Mouse (Mus musculus) right cerebral cortex, adult 2 months (tissue): ENCODE measurements at regions not wholly inside any gene's neighbourhood (a gene's known extent, or its start where the extent isn't known, plus 50 kb on each side); places are given as distances from the start of the nearest gene placed in this dataset.

ENCODE experiments used
- DNase-seq, 2 experiments: peaks; one replicate each; pipeline ENCODE4 v3.0.0; 2021 to 2022; ENCODE audit warnings: low spot score in 2 of 2

DNA sequence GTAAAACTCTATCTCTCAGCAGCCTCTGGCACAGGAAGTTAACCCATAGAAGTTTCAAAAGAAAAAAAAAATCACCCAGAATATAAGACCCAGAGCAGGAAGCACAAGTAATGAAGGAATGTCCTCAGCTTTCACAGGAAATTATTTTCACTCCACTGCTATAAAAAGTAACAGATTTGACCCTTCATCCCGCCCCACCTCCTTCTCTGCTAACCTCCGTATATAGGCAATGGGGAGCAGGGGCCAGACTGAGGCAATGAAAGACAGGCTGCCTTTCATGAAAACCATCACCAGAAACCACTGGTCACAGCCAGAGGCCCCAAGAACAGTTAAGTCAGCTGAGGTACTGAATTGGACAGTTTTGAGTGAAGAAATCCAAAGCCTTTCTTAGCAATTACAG is 654.9 kb downstream of the Gsdmc2 start:
- DNase-seq, result no peak

DNA sequence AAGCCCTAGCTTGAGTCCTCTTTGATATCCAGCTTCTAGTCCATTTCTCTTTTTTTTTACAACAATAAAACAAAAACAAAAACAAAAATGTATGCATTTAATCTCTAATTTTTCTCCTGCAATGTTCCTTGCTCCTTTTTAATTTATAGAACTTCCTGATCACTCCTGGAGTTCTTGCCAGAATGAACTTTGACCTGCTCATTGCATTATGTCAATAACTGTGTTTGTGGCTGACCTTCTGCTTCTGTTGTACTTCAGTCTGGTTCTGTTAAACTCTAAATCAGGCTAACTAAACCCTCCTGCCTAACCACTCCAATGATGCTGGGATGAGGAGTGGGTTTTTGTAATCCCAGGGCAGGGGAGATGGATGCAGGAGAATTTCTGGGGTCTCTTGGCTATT is 674.0 kb downstream of the Gsdmc2 start:
- no peak for DNase-seq

DNA sequence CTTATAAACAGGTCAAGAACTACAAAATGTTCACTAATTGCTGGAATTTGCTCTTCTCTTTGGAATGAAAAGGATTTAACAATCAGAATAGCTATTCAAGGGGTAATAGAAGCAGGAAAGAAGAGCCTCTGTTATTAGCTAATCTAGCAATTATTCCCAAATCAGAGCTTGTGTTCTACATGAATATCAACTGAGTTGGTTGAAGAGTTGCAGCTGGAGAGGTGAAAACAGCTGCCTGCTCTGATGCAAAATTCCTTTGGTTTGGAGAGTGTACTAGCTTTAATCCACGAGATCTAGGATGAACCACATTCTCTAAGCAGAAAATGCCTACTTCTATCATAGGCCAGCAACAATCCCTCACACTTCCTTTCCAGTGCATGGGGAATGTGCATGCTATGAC is 674.8 kb downstream of the Gsdmc2 start:
- no peak for DNase-seq

DNA sequence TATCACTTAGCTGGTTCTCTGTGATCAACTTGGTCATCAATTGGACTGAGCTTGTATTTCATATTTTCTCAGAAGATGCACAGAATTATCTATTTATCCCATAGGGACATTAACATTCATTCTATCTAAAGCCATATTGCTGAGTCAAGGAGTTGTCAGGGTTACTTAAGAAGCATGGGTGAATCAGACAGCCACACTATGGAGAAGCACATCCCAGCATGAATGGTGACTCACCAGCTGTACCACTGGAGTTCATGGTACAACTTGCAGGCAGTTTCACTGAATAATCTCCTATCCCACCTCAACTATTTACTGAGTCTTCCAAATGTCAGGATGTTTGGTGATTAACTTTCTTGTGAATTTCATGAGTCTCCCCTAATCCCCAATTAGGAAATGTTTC is 678.6 kb downstream of the Gsdmc2 start:
- no peak for DNase-seq

DNA sequence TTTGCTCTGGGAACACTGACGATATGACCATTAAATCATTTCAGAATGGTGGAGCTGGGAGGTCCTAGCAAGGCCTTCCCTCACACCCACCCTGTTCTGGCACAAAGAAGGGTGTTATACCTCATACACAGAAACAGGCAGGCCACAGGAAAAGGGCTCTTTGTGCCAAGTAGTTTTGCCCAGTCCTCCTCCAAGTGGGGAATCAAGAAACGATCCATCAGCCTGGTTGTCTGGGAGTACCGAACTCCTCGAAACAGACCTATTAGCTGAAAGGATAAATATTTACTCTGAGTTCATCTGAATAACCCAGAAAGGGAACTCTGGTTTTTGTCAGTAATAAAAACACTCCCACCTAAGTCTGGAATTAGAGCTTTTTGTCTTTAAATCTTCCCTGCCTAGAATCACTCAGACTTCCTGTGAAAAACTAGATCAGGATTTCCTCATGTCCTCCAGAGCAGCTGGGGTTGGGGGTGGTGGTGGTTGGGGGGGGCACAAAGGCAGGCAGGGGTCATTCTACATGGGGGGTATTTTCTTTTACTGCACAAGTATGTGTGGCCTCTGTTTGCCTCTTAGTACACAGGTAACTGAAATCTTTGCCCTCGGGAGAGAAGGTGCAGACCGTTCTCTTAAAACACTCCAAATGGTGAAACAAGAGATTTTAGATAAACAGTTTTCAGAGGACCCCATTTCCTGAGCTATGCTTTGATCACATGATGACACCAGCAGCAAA is 681.3 kb downstream of the Gsdmc2 start:
- DNase-seq, result no peak

DNA sequence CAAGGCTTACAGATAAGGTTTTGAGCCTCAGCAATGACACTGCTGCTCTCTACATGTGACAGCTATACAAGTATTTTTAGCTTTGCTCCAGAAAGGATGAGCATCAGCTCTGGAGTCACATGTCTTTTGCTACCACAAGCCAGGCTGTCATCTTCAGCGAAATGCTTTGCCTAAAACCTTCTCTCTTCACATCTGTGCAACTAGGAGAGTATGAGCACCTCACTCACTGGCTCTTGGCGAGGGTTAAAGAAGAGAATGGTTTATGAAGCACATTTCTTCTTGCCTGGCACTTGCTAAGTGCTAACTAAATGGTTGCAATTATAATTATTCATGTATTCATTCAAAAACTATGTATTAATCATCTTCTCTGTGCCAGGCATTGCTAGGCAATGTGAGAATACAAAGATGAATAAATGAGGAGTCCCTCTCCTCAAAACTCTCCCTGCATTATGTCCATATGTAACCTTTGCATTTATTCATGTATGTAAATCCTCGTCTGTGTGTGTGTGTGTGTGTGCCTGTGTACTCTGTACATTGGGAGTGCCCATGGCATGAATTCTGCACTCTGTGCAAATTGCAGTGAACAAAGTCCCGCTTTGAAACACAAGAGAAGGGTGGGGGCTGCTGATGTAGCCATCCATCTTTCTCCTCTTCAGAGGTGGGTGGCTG is 682.0 kb downstream of the Gsdmc2 start:
- peak; percentile 21 for DNase-seq

DNA sequence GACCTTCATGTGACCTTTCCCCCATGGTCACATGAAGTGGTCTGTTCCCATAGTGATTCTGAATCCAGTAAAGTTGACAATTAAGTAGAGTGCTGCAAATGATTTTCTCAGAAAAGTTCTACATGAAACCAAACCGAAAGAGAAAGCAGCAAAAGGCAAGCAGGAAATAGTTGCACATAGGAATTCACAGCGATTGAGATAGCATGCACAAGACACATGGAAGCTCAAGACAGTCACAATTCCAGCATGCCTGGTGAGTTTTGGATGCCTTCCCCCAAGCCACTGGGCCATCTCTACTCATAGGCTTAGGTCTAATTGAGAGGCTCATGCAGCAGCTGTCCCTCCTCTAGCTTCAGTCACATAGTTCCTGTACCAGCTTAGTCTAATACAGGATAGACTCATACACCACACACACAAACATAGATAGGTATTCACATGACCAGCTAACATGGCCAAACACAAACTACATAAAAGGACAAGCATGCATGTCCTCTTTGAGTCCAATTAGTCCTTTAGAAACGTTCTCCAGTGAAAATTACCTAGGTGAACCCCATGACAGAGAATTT is 721.8 kb downstream of the Gsdmc2 start:
- DNase-seq, result no peak

DNA sequence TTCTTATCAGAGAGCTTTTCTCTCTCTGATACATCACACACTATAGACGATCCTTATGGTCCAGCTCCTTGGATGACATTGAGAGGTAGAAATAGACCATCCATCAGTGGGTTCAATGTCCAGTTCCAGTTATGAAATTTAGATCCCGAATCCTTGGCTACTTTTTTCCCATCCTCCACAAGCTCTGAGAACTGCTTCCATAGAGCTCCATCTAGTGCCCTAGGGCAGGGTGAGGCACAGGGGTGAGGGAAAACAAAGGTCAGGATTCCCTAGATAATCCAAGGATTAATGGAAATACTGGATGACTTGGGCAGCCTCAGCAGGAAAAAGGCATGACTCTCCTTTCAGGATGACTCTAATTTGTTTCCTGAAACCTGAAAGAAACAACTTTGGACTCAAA is 732.1 kb downstream of the Gsdmc2 start:
- no peak for DNase-seq

DNA sequence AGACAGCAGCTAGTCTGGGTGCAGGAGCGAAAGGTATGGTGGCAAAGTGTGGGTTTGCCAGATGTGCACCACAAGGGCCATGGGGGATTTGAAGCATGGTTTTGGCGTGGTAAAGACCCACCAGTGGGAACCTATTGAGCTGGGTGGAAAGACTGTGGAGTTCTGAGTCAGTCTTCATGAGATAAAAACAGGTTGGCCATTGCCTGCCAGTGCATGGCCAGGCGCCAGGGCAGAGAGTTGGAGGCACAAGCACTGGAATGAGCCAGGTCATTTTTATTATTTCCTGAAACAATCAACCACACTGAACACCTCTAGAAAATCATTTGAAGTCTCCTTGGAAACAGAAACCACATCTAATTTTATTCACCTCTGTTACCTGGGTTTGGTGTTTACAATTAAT is 744.9 kb downstream of the Gsdmc2 start:
- no peak for DNase-seq

DNA sequence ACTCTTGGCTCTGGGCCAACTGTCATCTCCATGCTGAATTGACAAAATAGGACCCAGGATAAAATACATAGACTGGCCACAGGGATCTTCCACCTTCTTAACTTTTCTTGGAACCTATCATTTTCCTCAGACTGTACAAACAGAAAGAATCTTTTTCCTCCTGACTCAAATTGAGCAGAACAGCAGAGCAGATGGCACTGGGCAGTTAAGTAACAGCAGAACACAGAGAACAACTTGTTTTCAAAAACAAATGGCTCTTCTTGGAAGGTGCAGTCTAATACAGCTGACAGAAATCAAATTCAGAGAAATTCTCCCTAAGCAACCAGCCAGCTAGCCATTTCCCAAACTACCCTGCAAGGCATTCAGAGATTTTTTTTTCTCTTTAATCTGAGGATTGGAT is 763.0 kb downstream of the Gsdmc2 start:
- DNase-seq, result peak; percentile 25 to 26

DNA sequence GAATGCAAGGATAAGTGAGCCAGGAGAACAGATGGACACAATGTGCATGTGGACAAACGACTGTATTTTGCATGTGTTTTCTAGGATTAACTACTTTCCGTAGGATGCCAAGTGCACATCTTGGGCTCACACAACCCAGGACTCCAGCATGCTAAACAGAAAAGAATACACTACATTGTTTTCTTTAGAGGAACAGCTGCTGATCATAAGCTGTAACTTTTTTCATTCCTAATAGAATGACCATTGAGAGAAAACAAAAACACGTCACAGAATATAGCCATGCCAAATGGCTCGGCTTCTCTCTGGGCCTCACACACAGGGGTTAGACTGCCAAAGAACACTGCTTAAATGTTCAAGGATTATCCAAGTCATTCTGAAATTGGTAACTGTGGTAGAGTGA is 765.2 kb downstream of the Gsdmc2 start:
- no peak for DNase-seq

DNA sequence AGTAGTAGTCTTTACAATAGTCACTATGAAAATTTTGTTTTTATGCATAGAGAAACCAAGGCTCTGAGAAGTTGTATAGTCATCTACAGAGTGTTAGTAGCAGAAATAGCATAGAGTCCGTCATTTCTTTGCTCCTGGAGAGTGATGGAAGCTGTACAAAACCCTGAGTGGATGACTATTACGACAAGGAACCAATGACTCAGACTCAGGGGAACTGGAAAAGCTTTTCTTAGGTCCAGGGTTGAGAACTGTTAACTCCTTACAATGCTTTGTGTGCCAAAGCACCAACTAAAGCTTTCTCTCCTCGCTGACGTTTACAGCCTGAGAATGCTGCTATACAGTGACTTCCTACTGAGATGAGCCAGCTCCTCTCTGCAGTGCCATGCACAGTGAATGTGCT is 773.1 kb downstream of the Gsdmc2 start:
- no peak for DNase-seq

DNA sequence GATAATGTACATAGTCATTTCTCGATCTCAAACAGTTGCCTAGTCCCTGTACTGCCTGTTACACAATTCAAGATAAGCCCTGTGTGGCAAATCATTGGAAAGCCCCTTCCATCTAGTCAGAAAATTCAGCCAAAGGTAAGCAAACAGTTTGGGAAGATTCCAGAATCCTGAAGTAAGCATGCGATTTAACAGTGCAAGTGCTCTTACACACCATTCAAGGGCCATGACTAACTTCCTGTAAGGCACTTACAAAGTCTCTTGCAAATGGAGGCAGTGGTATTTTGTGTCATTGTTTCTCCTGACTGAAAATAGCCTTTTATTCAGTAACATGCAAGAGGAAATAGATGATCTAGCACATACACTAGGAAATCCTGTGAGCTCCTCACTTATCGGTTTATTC is 777.9 kb downstream of the Gsdmc2 start:
- no peak for DNase-seq

DNA sequence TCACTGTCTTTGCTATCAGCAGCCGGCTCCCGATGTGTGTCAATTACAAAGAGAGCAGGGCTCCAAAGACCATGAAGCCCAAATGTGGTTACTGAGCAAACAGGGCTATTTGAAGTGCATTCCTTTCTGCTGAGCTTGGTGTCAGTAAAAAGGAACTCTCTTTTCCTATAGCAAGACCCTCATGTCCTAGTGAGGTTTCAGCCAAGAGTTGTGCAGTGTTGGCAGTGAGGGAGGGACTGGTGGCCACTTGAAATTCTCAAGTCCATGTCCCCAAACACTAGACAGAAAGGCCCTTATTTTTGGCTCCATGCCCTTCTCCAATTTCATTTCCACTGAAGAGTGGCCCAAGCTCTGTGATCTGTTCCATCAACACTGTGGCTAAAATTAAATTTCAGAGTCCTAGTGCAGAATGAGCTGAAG is 778.9 kb downstream of the Gsdmc2 start:
- DNase-seq, result no peak

DNA sequence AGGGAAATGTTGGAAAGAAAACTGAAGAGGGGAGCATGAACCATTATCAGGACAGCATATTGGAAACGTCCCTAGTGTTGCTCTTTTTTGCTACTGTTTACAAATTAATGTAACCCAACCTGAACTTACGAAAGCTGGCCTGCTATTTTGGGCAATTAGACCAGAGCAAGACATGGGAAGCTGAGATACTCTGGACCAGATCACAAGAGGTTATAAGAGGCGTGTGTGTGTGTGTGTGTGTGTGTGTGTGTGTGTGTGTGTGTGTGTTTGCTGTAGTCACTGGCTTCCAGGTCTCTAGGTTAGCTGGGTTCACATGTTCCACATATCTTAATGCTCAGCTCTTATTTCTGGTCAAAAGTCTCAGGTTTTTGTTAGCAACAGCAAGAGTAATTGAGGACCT is 783.1 kb downstream of the Gsdmc2 start:
- DNase-seq, result no peak

DNA sequence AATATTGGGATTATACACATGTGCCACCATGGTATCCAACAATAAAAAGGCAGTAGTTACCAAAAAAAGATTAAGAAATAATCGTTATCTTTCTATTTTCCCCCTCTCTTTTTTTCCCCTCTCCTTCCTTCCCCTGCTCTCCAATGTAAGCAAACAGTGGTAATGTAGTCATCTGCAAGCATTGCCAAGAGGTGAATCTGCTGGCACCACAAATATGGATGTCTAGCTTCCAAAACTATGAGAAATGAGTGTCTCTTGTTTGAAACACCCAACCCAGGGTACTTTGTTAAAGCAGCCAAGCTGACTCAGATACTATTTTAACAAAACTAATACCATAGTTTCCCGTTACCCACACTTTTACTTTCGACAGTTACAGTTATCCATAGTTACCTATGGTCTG is 784.2 kb downstream of the Gsdmc2 start:
- DNase-seq, result no peak

DNA sequence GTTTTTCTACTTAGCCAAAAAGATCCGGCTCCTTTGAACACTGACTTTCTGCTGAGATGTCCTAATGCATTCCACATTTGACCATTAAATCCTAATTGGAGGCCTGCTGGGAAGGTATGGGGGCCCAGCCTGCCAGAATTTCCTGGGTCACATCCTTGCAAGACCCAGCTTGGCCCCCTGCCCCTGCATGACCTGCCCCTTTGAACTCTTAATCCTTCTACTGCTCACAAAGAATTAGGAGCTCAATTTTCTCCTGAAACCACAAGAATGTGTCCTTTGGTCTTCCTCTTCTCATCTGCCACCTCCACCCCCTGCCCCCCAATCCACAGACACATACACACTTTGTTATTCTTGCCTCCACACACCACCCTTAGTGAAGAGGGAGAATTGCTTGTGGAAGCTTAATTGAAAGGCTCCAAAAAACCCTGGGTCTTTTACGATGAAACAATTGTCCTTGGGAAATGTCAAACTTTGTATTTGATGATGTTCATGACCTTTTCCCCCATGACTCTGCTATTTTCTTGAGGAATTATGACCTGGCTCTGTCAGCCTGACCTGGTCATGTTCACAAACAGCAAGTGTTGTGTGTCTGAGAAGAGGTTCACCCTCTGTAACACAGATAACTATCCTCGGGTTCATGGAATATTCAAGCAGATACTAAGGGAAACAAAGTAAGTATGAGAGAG is 792.3 kb downstream of the Gsdmc2 start:
- DNase-seq, result no peak

DNA sequence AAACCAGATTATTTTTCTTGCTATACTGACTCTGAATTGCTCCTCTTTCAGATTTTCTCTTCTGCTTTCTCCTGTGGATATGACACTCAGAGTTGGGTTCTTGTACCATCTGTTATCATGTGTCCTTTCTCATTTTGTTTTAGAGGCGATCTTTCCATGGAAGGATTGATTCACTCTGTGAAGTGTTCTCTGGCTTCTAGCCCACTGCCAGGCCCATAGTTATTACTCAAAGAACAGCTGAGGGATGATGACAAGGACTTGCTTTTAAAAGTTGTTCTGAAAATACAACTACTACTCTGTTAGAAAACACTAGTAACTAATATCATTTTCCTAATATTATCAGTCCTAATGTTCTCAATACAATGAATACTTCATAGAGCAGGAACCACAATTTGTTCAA is 794.9 kb downstream of the Gsdmc2 start:
- DNase-seq, result no peak

DNA sequence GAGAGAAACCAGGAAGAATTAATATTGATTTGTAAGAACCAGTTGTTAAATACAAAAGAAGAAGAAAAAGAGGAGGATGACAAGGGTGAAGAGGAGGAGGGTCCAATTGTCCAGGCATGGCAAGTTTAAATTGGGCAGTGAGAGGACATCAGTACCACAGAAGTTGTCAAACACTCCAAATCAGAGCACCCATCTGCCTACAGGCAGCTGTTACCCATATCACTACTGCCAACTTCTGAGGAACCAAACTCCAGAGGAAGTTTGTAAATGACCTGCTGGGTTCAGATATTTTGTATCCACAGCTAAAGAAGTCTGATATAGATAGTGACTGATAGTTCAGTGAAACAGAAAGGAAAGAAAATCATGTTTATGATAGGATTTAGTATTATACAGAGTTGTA is 802.6 kb downstream of the Gsdmc2 start:
- DNase-seq, result no peak

DNA sequence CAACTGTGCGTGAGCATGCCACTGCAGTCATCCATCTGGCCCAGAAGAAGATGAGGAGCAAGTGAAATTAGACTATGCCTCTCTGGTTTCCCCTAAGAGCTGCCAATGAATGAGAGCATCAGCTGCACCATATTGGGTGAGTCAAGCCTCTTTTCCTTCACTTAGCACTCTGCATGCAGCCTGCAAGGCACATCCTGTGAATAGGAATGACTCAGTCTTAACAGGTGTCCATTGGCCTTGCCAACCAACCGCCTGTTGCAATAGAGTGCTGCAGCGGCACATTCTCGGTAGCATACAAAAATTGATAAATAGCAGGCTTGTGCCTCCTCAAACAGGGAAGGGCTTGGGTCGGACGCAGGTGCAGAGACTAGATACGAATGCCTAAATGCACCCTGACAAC is 808.7 kb downstream of the Gsdmc2 start:
- peak; percentile 11 to 23 for DNase-seq

DNA sequence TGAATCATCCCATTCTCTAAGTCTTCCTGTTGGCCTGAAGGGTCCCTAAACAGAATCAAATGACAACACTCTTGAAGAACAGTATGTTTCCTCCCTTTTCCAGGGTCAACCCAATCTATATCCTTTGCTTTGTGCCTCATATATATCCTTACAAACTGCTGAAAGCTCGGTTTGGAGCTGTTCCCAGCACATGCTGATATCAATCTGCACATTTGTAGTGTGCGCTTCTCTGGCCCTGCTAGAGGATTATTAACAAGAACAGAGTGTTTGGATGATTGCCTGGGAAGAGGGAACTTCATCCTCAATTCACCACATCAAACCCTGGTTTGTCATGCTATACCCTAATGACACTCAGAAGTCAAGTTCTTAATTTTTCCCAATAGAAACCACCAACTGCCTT is 824.2 kb downstream of the Gsdmc2 start:
- DNase-seq, result no peak

DNA sequence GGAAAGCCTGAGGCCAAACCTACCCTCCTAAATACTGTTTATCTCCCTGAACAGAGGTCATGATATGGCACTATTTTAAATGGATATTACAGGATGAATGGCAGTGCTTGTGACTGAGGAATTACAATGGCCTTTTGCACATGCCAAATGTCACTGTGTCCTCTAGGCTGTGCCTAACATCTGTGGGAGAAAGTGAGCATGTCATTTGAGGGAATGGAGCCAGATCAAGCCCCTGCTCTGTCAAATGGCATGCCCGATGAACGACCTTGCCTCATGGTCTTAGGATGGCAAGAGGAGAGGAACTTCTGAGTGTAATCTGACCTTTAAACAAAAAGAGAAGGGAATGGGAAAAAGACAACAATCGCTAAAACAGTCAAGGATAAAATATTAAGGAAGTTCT is 827.0 kb downstream of the Gsdmc2 start:
- no peak for DNase-seq
